Mouse (Mus musculus) testis, adult 2 months (tissue): ENCODE data around the gene Serp2.

Experiments
- CTCF ChIP-seq: fragments of 200-500 bp; IDR thresholded peaks from 2 replicates; pipeline ENCODE4 v1.5.1; 2012; ENCODE audit warnings: low read depth, mild to moderate bottlenecking, inconsistent platforms, low read length, moderate library complexity; ENCODE audit not compliant: control insufficient read depth, insufficient read depth, insufficient replicate concordance
- POLR2A ChIP-seq: fragments of 200-500 bp; IDR thresholded peaks from 2 replicates; pipeline ENCODE4 v1.6.1; 2012; ENCODE audit warnings: low read depth, mild to moderate bottlenecking, inconsistent platforms, low read length, moderate library complexity; ENCODE audit not compliant: control insufficient read depth

GRCm38 (mm10) chr14:76556031-76556851, 448 bp downstream of the Serp2 start:
- TF ChIP-seq POLR2A (0 out of 2 replicates have a peak, but pooled peaks have one; percentile 19), CTCF (no peak)
